Mouse (Mus musculus) liver, adult 2 months (tissue): ENCODE results near the gene Scml4. TPM values are rescaled to one million over a fixed set of nuclear protein-coding genes. Genes with fewer than 3 reads are reported as not detected.

Source experiments
- DNase-seq: peaks from one replicate; pipeline ENCODE4 v3.0.0-alpha.2; 2011; ENCODE audit warnings: low read depth, low spot score; ENCODE audit errors: extremely low read depth
- H3K27ac ChIP-seq: fragments of 200-500 bp; replicated peaks from 2 replicates; pipeline ENCODE4 v1.5.1; 2012; ENCODE audit warnings: low read depth, mild to moderate bottlenecking, control low read depth, inconsistent platforms, low read length; ENCODE audit not compliant: insufficient read depth
- H3K27me3 ChIP-seq: fragments of 200-500 bp; 2 replicates; pipeline ENCODE4 v1.6.1; 2012; ENCODE audit warnings: mild to moderate bottlenecking, moderate library complexity, low read length, inconsistent platforms; ENCODE audit not compliant: control insufficient read depth, insufficient read depth
- H3K36me3 ChIP-seq: fragments of 200-500 bp; 2 replicates; pipeline ENCODE4 v1.6.1; 2012; ENCODE audit warnings: low read length, inconsistent platforms; ENCODE audit not compliant: control insufficient read depth, insufficient read depth
- H3K4me1 ChIP-seq: fragments of 200-500 bp; 2 replicates; pipeline ENCODE4 v1.6.1; 2011; ENCODE audit warnings: low read length; ENCODE audit not compliant: control insufficient read depth, insufficient read depth
- H3K4me3 ChIP-seq: fragments of 200-500 bp; 2 replicates; pipeline ENCODE4 v1.5.1; 2011; ENCODE audit warnings: low read depth, mild to moderate bottlenecking, control low read depth, low read length, moderate library complexity; ENCODE audit not compliant: insufficient read depth
- H3K79me2 ChIP-seq: fragments of 200-500 bp; 2 replicates; pipeline ENCODE4 v1.6.1; 2012; ENCODE audit warnings: inconsistent platforms, mild to moderate bottlenecking, low read length, moderate library complexity; ENCODE audit not compliant: control insufficient read depth, insufficient read depth
- H3K9ac ChIP-seq: fragments of 200-500 bp; 2 replicates; pipeline ENCODE4 v1.6.1; 2012; ENCODE audit warnings: low read depth, mild to moderate bottlenecking, control low read depth, inconsistent platforms, low read length
- CTCF ChIP-seq: fragments of 200-500 bp; IDR thresholded peaks from 2 replicates; pipeline ENCODE4 v1.5.1; 2011; ENCODE audit warnings: low read depth, low read length, control low read depth
- POLR2A ChIP-seq: fragments of 200-500 bp; IDR thresholded peaks from 2 replicates; pipeline ENCODE4 v1.6.1; 2011; ENCODE audit warnings: low read length, control low read depth; ENCODE audit not compliant: insufficient read depth; ENCODE audit errors: extremely low read depth
- WGBS: fragments of 180-500 bp; shearing (Covaris S2); methylation state at CpG from one replicate; pipeline ENCODE4 v1.1.7; 2018; 5-methylcytosine and 5-hydroxymethylcytosine counted together
- polyA plus RNA-seq: library from polyadenylated mRNA; depleted of rRNA; stranded (reverse); fragments of >200 nt; gene quantifications from 2 replicates; pipeline ENCODE4 v1.2.3, GENCODE M21; 2012
- total RNA-seq: library from RNA; depleted of rRNA; stranded (reverse); fragments of >200 nt; gene quantifications from 2 replicates; pipeline ENCODE4 v1.2.3, GENCODE M21; 2014

Gene Scml4
- total and polyA plus RNA-seq, 2 experiments, result 0.28 to 0.50 TPM

- Histone ChIP-seq H3K79me2 (no peaks in the 10 kb centered on the region), H3K36me3 (no peaks in the 10 kb centered on the region), H3K4me3 (no peak overlapping the region), H3K9ac (no peak overlapping the region), H3K27me3 (no peaks in the 10 kb centered on the region), H3K27ac (no peak overlapping the region), H3K4me1 (no peaks in the 10 kb centered on the region)
- WGBS, result 87% methylated on average over 4 of the region's 4 CpGs
- TF ChIP-seq CTCF (no peak), POLR2A (no peak)
- DNase-seq, result no peak
These were observed 78.2 kb downstream of the Scml4 start for GRCm38 (mm10) chr10:42938361-42938760.

- Histone ChIP-seq H3K27ac (no peak overlapping the region), H3K9ac (no peak overlapping the region), H3K4me3 (no peak overlapping the region), H3K27me3 (no peaks in the 10 kb centered on the region), H3K4me1 (no peaks in the 10 kb centered on the region), H3K36me3 (no peaks in the 10 kb centered on the region), H3K79me2 (no peaks in the 10 kb centered on the region)
- WGBS, result 84% methylated on average over 7 of the region's 7 CpGs
- no peak for DNase-seq
- TF ChIP-seq POLR2A (no peak), CTCF (no peak)
These were observed 79.5 kb downstream of the Scml4 start for GRCm38 (mm10) chr10:42939691-42940090.

- TF ChIP-seq CTCF (no peak), POLR2A (no peak)
- no peaks in the 10 kb centered on the region for H3K4me1 ChIP-seq
- DNase-seq, result peak; percentile 18
- 63% methylated on average over 21 of the region's 21 CpGs for WGBS
- H3K36me3 ChIP-seq, result no peaks in the 10 kb centered on the region
- no peak overlapping the region for H3K9ac ChIP-seq
- no peaks in the 10 kb centered on the region for H3K27me3 ChIP-seq
- H3K4me3 ChIP-seq, result no peak overlapping the region
- H3K27ac ChIP-seq, result no peak overlapping the region
- H3K79me2 ChIP-seq, result no peaks in the 10 kb centered on the region
These were observed 80.3 kb downstream of the Scml4 start for GRCm38 (mm10) chr10:42940193-42941050.

- H3K9ac ChIP-seq, result no peak overlapping the region
- no peak for DNase-seq
- H3K4me1 ChIP-seq, result no peaks in the 10 kb centered on the region
- H3K36me3 ChIP-seq, result no peaks in the 10 kb centered on the region
- no peak overlapping the region for H3K27ac ChIP-seq
- no peaks in the 10 kb centered on the region for H3K79me2 ChIP-seq
- TF ChIP-seq POLR2A (no peak), CTCF (no peak)
- H3K27me3 ChIP-seq, result no peaks in the 10 kb centered on the region
- H3K4me3 ChIP-seq, result no peak overlapping the region
- WGBS, result 93% methylated on average over 4 of the region's 4 CpGs
These were observed 81.1 kb downstream of the Scml4 start for GRCm38 (mm10) chr10:42941278-42941677.

GRCm38 (mm10) chr10:42941697-42942221 lies 81.6 kb downstream of the Scml4 start:
- H3K36me3 ChIP-seq, result no peaks in the 10 kb centered on the region
- H3K27ac ChIP-seq, result no peak overlapping the region
- H3K4me1 ChIP-seq, result no peaks in the 10 kb centered on the region
- 78% methylated on average over 14 of the region's 14 CpGs for WGBS
- H3K9ac ChIP-seq, result no peak overlapping the region
- no peak for TF ChIP-seq POLR2A
- TF ChIP-seq CTCF, result peak; percentile 55
- H3K79me2 ChIP-seq, result no peaks in the 10 kb centered on the region
- H3K4me3 ChIP-seq, result no peak overlapping the region
- DNase-seq, result peak; percentile 35
- no peaks in the 10 kb centered on the region for H3K27me3 ChIP-seq

GRCm38 (mm10) chr10:42942300-42942699 lies 82.1 kb downstream of the Scml4 start:
- DNase-seq, result no peak
- Histone ChIP-seq H3K9ac (no peak overlapping the region), H3K27me3 (no peaks in the 10 kb centered on the region), H3K4me3 (no peak overlapping the region), H3K4me1 (no peaks in the 10 kb centered on the region), H3K27ac (no peak overlapping the region), H3K36me3 (no peaks in the 10 kb centered on the region), H3K79me2 (no peaks in the 10 kb centered on the region)
- no peak for TF ChIP-seq POLR2A
- TF ChIP-seq CTCF, result peak; percentile 31; the same call in 1 of the 2 replicates
- WGBS, result 92% methylated on average over 3 of the region's 3 CpGs
